Mouse (Mus musculus): ENCODE measurements at regions not wholly inside any gene's neighbourhood (a gene's known extent, or its start where the extent isn't known, plus 50 kb on each side); places are given as distances from the start of the nearest gene placed in this dataset.
A peak's percentile ranks its signal among the peaks of the same experiment; 100 is the strongest.

DNA sequence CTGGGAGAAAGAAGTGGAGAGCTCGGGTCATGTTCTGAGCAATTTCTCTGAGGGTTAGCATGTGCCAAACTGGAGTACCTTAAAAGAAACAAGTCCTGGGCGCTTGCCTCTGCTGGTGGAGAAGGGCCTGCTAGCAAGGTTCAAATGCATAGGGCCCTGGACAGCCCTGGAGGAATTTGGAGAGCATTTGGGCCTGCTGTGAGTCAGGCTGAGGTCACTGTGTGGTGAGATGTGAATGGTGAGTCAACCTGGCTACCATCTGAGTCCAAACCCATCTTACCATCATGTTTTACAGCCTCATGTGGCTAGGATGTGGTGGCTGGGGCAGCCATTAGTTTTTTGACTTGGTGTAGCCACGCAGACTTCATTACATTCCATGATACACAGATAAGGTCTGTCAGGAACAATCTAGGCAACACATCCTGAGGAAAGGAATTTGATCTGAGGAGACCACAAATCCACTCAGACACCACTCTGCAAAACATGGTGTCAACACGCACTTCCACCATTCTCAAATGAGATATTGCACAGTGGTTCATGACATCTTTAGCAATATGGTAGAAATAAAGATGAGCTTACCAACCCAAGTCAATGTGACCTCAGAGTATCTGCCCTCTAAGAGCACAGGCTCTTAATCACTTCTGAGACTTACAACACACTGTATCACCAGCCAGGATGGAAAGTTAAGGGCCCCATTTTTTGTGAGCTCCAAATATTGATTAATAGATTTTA, 83.1 kb downstream of the Thbs2 start:
- DNase-seq = no peak

DNA sequence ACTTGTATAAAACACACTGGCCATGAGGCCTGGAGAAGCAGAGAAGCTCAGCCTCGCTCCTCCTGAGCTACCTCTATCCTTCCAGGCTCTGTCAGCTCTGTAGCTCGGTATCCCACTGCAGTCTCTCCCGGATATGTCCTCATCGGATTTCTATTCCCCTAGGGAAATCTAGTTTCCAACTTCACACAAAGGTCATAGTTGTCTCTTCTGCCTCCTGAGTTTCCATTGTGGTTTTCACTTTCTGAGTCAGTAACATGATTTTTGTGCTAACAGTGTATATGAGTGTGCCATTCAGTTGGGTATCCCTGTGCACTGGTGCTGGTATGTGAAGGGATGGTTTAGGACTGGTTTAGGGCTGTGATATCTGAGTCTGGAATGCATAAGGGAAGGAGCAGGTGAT, 85.2 kb downstream of the Thbs2 start:
- DNase-seq = no peak

DNA sequence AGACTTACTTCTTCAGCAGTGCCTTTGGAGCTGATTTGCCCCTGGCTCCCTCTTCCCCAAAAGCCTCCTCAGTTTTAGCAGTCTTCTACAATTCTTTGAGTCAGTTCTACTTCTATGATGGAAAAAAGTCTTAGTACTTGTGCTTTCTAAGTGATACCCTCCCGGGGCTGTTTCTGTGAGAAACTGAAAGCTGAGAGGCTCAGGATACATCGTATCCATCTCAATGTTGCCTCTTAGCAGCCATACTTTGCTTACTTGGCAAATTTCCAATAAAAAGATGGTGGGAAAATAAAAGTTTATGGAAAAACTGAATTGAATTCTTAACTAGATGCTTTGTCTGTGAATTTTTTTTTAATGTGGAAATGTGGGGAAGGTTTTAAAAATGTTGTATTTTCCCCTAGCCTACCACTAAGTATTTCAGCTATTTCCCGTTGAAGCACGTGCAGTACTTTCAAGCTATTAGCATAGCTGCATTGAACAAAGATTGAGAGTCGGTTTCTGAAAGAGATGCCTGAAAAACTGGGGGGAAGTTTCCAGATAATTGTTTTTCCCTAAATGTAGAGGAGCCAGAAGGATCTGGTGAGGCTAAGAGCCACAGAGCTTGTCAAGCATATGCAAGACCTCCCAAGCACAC, 87.6 kb downstream of the Thbs2 start:
- no peak for DNase-seq

DNA sequence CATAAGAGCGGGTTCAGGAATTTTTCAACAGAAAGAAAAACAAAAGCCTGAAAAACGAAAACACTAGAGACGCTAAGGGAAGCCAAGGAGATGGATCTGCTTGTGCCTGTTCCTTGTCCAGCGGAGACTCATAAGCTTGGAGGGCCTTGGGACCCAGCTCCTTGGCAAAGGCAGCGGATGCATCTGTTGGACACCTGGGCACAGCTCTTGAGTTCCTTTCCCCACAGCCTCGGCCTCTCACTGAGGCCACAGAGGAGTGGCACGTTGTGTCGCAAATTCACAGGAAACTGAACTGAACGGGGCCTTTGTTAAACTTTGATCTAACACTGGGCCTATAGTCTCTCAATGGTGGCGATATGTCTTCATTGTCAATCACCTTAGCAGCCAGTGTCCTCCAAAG, 94.4 kb downstream of the Thbs2 start:
- no peak for DNase-seq

DNA sequence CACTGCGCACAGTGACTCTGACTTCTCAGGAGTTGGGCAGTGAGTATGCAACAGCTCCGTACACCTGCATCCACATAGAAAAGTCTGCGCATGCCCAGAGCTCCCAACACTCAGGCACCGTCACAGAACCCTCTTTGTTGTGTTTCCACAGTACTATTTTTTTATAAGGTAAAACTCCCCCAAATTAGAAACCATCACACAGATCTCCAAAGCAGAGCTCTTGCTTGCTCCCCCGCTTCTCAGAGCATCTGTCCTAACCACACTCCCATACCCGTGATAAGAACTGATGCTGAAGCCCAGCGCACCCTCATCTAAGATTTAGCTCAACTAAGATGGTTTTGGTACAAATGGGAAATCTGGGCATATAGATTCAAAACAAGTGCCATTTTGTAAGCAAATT, 97.6 kb downstream of the Thbs2 start:
- DNase-seq = no peak

DNA sequence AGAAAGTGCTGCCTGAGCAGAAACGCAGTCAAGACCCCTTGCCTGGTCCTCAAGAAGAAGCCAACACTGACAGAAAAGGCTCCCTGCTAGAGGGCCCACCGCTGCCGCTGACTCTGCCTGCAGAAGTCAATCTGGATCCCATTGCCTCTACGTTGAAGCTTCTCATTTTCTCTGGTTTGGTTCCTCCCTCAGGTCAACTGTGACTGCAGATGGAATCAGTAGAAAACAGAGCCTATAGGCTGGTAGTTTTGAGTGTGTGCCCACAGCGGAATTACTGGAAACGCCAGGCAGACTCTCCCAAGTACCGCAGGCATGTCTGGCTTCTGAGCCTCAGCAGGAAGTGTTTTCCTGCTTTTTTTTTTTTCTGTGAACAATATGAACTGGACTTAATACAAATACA, 98.5 kb downstream of the Thbs2 start:
- DNase-seq = no peak

DNA sequence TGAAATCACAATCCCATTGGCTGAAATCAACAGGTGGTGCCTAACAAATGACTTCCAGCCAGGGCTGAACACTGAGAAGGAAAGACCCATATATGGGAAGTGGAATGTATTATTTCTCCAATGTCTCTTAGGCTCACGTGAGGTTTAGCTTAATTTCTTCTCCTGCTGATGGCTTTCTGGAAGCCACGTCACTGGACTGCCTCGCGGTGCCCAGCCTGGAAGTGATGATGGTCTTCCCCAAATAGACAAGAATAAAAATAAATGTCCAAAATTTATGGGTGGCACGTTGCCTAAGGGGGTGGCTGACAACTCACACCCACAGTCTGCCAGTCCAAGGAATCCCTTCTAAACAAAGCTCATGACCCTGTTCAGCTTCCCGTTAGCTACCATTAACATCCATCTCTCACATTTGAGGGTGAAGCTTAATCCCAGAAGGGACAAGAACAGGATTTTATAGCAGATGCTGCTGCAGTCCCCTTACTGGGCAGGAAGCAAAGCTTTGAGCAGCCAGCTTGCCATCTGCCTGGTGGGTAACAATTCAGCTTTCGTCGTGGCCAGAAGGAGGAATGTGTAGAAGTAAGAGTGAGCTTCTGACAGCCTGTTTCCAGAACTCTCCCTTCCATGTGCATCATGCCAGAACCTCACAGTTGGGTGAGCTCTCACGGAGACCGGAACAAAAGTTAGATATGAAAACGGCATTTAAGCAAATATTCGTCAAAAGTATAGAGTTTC, 105.8 kb downstream of the Thbs2 start:
- DNase-seq = no peak

DNA sequence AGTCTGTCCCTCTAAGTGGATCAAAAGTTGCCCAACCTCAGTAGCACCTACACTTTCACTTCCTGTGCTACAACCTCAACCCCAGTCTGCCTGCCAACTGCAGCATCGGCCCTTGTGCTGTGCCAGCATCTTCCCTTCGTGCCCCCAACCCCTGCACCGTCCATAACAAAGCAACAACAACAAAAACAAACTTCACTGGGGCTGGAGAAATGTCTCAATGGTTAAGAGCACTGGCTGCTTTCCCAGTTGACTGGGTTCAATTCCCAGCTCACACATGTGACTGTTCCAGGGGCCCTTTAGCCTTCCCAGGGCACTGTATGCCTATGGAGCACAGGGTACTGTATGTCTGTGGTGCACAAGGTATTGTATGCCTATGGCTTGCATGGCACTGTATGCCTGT, 114.4 kb downstream of the Thbs2 start:
- no peak for DNase-seq

DNA sequence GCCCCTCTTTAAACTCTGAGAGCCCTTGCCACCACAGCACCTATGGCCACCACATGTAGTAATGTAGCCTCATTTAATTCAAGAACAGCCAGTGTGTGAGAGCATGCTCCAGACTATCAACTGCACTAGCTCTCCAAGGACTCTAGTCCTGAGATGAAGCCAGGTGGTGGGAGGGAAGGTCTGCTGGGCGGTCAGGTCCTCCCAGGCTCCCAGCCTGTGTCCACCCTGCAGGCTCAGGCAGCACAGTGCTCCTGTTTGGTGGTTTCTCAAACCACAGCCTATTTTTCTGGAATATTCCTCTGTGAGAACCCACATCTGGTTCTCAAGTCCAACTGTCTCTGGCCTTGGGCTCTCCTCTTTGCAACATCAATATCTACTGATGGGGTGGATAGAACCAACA, 115.3 kb downstream of the Thbs2 start:
- DNase-seq = no peak

DNA sequence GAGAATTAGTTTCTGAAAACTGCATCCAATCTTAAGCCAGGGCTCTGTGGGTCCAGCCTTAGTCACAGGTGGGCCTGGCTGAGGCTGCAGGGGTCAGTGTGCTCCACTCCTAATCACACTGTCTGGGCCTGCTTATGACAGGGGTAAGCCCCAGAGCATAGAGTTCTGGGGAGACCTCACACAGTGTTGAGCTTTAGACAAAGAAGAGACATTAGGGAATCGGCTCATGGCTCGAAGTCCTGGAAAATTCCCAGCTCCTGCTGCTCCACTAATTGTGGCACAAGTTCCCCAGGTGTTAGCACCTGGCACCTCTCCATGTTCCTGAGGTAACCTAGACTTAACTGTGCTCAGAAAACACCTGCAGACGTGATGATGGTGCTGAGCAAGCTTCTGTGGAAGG, 115.8 kb downstream of the Thbs2 start:
- DNase-seq = no peak

DNA sequence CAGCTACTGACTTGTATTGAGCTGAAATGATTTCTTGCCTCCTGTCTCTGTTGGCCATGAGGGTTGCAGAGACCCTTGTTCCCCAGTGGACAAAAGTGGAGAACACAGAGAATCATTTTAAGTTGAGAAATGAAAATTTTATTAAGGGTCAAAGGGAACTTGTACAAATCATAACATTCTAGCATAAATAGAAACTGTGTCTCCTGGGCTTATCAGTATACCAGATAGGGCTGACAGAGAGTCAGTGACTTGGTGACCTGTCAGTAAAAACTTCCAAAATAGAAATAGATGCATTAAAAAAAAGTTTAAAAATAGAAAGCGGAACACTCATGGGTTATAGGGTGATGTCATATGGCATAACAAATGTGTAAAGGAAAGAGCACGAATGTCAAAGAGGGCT, 117.9 kb downstream of the Thbs2 start:
- no peak for DNase-seq

DNA sequence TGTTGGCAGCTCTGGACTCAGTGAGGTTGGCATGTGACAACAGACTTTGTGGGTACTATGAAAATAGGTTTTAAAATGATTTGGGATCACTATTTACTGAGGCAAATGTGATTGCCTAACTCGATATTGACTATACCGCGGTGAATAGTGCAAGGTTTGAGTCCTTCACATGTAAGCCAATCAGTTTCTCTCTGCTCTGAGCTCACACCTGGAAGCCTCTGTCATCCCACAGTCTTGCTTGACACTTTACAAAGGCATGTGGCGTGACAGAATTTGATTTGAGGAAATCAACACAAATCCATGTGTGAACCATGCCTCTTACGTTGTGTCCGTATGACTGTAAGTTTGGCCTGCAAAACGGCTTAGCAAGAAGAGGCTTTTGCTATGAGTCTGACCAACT, 122.9 kb downstream of the Thbs2 start:
- DNase-seq = no peak

DNA sequence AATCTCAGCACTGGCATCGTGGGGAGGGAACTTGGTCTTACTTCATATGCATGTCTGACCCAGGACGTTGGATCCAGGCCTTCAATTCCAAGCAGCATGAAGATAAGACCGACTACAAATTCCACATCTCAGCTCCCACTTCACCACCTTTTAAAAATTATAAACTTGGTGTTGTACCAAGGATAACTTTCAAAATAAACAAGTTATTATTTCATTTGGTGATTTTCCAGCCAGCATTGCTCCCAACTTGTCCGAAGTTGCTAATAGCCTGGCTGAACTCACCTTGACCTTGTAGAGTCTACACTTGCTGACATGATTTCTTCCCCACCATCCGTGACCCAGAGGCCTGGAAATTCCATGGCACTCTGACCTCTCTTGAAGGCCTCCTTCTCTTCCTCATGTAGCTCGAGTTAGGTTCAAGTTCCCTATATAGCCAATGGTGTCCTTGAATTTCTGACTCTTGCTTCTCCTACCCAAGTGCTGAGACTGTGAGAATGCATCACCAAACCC, 123.7 kb downstream of the Thbs2 start:
- no peak for DNase-seq

DNA sequence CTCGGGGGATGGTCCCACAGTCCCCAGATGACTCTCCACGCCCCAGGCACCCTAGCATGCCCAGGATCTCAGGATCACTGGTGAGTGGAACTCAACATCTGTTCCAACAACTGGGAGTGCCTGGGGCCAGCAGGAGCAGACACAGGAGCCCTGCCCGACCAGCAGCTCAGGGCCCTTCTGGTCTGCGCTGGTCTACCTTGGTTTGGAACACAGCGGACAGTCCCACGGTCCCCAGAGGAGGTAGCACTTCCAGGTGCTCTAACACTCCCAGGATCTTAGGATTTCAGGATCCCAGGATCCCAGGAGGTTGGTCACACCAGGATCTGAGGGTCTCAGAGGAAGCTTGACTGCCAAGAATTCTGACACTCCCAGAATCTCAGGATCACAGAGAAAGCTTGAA, 131.8 kb downstream of the Thbs2 start:
- DNase-seq = no peak

DNA sequence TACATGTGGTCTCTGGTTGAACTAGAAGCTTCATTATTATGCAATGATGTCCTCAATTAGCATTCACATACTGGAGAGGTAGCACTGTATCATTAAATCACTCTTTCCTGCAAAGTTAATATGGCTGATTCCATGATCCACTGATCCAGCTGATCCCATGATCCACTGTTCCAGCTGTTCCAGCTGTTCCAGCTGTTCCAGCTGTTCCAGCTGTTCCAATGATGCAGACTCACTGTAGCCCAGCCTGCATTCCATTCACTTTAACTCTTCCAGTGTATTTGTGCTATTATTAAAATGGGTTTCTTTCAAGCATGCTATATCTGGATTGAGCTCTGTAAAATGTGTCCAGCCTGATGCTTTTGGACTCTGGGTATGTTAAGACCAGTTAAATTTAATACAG, 136.8 kb downstream of the Thbs2 start:
- no peak for DNase-seq

DNA sequence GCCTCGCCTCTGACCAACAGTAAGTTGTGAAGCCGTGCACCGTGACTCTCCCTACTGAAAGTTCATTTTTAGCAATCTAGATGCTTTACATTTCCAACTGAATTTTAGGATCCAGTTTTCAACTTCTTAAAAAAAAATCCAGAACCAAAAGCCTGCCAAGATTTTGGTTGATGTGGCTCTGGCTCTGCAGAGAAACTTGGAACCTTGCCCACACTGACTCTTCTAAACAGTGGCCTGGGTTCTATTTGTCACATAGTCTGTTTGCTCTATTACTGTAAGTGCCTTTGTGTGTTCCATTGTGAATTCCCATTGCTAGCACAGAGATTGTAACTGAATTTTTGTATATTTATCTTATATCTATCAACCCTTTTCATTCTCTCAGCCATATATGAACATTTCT, 140.8 kb downstream of the Thbs2 start:
- no peak for DNase-seq

DNA sequence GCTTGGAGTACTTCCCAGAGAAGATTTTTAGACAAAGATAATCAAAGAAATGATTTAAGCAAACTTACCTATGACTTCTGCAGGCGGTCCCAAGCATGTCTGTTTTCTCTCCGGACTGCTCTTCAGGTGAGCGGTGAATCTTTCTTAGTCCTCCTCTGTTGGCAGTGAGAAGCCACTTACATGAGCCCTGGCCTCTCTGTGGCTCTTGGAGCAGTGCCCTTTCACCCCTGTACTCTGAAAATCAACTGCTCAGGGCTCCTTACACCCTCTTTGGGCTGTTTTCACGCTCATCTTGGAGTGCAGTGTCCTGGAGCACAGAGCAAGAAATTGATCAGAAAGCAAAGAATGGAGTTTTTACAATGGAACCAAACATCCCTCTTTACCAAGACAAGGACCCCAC, 142.0 kb downstream of the Thbs2 start:
- no peak for DNase-seq

DNA sequence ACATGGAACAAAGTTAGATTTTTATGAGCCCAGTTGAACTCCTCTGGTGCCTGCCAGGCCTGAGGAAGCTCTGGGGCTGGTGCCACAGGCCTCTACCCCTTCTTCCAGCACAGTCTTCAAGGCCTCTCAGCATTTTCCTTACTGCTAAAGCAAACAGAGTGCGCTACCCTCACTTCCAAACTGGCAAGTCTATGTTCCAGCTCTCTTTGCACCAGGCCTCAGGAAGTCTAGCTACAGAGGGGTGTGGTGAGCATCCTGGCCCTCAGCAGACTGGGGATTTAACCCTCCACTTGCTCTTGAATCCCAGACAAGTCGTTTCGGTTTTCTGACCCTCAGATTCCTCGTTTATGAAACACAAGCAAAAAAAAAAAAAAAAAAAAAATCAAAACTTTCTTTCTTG, 142.4 kb downstream of the Thbs2 start:
- no peak for DNase-seq

DNA sequence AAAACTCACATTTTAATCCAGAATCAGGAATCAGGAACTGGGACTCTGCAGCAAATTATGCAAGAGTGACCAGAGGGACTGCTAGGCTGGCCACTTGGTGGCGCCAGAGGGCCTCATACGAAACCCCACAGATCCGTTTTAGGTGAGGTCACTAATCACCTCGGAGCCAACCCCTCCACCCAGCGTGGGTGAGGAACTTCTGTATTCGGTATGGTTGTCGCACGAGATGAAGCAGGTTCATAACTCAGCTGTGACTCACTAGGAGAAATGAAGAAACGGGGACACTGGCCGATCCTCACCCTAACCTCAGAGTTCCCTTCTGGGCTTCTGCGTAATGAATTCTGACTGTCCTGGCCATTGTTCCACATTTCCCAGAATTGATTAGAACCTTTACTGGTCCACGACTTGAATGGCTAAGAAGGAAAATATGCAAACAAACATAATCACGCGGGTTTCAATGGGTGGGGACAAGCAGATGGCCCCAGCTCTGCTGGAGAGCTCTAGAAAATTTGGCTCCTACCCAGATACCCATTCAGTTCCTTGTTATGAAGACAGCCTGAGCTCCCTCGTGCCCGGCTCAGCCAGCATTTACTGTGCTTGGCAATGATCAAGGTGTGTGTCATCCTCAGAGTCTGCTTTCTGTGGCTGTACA, 148.1 kb downstream of the Thbs2 start:
- peak; percentile 86 for DNase-seq

DNA sequence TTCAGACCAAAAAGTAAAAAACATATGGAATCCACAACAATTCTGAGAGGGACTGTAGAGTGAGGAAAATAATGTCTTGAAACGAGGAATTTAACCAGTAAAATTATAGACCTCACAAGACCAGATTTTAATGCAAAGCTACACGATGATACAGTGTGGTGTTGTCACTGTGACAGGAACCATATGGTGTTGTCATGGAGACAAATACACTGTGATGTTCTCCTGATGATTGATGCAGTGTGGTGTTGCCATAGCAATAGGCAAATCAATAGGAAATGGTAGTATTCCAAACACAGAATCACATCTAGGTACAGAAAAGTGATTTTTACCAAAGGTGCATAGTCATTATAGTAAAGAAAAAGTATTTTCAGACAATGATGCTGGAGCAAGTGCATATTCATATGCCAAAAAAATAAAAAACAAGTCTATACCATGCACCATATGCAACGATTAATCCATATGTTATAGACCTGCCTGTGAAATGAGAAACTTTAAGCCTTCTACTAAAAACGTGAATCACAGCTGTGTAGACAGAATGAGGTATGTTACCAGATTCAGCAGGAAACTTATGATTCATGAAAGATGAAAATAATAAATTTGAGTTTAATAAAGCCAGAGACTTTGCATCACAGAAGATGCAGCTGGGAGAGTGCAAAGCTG, 149.6 kb downstream of the Thbs2 start:
- no peak for DNase-seq

DNA sequence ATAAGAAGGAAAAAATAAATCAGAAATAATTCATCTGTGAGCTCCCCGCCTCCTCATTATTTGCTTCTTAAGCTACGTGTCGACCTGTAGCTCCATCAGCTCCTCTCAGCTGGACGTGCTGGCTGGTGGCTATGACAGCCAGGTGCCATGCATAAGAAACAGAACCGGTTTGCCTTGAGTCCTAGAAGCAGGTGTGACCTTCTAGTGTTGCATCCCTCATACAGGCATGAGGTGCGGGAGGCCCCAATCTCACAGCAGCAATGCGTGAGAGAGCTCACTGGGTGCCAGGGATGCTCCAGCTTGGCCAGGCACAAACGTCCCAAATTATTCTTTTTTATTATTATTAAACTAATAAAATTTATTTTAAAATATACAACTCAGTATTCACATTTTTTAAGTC, 153.0 kb downstream of the Thbs2 start:
- DNase-seq = no peak

DNA sequence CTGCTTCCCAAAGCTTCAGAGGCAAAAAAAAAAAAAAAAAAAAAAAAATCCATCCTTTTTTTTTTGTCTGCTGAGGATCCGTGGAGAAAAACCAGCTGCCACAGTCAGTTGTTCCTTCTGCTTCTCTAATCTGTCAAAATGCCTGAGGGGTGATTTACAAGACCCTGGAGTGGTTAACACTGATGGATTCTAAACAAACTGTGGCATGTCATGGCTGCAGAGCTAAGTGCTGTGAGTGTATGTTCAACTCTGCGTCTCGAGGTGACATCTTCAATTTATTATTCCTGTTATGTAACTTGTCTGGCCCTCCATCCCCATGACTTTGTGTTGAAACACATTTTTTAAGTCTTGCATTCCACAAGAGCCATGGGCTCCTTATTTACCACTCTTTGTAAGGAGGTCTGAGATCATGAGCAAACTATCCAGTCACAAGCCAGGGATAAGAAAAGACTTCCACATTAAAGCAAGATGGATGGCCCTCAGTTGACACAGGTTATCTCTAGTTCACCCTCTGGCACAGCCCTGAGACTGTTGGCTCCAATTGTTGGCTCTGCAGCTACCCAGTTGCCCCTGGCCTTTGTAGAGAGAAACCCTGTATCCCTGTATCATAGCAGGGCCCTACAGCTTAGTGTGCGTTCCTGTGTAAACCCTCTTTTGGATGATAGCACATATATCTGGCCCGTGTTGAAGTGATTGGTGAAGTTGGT, 153.6 kb downstream of the Thbs2 start:
- peak; percentile 37 for DNase-seq
